Mouse (Mus musculus): Measurements from ENCODE around the gene 4921517D22Rik.
A peak's percentile ranks its signal among the peaks of the same experiment; 100 is the strongest.
"Not testable (repeated sequence)": the region's sequence is repeated elsewhere in the genome, so short reads cannot be mapped to it uniquely, and the experiment has no call there.

Gene 4921517D22Rik

DNA sequence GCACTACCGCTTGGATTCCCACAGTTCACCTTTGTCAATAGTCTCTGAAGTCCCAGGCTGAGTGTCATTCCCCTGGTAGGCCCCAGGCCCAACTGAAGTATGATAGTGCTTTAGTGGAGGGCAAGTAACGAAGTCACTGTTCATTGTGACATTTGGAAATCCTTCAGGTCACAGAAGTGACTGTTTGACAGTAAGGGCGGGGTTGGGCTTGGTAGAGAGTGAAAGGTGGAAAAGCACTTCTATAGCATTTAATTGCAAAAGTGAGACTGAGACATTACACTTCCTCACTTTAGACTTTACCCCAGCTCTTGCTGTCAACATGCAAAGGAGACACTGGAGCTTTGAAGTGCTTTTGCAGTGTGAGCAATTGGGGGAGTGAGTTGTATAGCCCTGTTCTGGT, at the start of gene 4921517D22Rik:
TSS of gene 4921517D22Rik (minus strand) at position 101 of the 400 bp plus-strand sequence.
- no peak for DNase-seq (ENCODE audit: low read depth, low spot score)

DNA sequence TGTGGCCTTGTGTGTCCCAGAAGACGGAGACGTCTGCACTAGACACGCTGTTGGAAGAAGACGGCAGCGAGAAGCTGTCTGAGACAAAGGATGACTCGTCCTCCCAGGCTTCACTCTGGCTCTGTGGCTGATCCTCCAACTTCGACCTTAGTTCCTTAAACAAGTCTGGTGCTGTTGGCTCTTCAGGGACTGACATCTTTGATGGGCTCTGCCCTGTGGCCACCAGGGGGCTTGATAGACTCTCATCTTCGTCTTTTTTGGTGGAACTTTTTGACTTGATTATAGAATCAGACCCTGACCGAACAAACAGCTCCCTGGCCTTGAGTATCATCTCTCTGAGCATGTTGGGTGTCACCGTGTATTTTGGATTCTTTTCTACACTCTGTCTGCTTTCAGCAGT, 47.8 kb upstream of the 4921517D22Rik start:
- no peak for DNase-seq (ENCODE audit: low read depth, low spot score)

DNA sequence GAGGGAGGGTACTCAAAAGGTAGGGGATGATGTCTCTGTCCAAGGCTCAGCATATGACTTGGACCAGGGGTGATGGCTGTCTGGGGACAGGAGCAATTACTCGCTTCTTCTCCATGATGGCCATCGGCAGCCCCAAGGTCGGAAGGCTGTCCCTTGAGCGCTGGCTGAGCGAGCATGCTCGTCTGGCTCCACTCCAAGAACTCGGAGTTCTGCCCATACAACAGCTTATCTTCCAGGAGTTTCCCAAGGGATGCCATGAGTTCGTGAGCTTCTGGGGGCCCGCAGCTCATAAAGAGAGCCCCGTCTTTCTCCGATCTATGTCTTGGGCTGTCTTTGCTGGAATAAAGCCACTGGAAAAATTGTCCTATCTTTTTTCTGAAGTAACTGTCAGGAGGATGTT, 47.2 kb upstream of the 4921517D22Rik start:
- no peak for DNase-seq (ENCODE audit: low read depth, low spot score)

DNA sequence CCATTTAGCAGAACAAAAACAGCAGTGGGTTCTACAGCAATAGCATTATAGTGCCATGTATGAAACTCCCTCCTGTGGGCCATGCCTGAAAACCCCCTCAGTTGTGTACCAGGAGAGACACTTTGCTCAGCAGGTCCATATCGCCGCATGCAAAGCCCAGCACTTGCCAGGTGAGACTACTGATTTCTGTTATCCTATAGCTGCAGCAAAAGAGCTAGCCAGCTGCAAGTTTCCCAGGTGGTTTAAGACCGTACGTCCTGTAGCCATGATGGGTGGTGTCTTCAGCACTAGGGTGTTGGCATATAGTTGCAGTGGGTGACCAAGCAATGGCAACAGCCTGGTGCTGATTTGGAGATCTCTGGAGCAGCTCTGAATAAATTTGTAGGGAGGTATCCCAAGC, 45.5 kb upstream of the 4921517D22Rik start:
- no peak for DNase-seq (ENCODE audit: low read depth, low spot score)

DNA sequence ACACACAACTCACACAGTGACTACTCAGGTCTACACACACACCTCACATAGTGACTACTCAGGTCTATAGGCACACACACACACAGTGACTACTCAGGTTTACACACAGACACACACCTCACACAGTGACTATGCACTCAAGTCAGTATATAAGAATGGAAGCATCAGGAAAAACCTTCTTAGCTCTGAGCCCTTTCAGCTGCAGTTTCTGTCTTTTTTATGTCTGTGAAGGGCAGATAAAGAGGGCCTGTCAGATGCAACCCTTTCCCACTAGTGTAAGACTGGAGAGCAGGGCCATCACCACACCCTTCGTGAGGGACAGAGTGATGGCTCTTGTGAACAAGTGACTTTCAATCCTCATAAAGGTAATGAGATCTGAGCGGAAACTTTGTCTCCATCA, 44.5 kb upstream of the 4921517D22Rik start:
- no peak for DNase-seq (ENCODE audit: low read depth, low spot score)

DNA sequence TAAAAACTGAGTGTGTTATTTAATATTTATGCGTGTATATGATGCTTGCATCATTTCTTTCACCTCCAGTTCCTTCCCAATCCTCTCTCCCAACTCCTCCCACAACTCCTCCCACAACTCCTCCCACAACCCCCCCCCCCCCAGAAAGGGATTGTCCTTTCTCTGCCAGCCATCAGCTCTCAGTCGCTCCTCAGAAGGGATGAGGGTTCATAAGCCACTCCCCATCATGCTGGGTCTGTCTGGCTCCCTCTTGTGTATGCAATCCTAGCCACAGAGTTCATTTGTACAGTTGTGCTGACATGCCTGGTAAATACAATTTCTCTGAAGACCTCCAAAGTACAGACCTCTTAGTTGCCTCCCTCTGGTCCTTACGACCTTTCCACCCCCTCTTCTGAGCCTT, 41.3 kb upstream of the 4921517D22Rik start:
- peak; percentile 20 for DNase-seq (ENCODE audit: low read depth, low spot score)

DNA sequence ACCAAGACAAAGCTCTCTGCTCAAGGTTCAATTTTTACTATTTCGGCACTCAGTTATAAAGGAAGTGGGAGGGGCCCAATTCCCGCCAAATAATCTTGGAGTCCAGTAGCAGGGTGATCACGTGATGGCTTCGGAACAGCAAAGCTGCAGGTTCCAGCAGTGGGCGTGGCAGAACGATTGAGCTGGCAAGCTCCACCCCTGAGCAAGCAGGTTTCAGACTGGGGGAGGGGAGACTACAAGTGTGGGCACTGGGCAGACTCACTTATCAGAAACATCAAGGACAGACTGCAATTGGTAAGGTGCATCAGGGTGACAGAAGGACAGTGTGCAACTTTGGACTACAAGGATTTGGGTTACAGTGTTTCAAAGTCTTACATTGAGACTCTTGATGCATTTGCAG, 40.4 kb upstream of the 4921517D22Rik start:
- not testable (repeated sequence) for DNase-seq (ENCODE audit: low read depth, low spot score)

DNA sequence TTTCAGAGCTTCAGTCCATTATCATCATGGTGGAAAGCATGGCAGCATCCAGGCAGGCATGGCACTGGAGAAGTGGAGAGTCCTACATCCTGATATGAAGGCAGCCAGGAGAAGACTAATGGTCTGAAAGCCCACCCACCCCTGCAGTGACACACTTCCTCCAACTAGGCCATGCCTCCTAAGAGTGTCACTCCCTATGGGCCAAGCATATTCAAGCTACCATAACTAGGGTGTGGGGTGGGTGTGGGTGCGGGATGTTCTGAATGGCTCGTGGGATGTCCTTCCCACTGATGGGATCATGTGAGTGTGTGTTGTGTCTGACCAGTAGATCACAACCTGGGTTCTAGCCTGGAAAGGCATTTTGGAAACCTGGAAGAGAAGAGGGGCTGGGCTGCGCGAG, 40.0 kb upstream of the 4921517D22Rik start:
- DNase-seq (ENCODE audit: low read depth, low spot score), result no peak

DNA sequence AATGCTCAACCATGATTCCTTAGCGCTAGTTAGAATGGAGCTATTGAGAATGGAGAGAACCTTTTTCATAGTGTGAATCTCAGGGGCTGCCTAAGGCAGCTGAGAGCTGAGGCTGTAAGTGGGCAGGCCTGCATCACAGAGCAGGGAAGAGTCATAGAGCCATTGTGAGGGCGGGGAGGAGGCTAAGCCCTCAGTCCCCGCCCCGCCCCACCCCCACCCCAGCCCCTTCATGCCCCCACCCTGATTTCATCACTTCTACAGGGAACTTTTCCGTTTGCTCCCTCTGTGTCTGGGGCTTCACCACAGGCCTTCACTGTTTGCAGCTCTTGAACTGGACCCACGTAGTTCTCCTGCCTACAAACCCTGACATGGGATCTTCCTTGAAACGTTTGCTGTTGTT, 37.7 kb upstream of the 4921517D22Rik start, which contains the start of gene Spata31d1d:
TSS of gene Spata31d1d (minus strand) at position 101 of the 400 bp plus-strand sequence.
- DNase-seq (ENCODE audit: low read depth, low spot score), result no peak

DNA sequence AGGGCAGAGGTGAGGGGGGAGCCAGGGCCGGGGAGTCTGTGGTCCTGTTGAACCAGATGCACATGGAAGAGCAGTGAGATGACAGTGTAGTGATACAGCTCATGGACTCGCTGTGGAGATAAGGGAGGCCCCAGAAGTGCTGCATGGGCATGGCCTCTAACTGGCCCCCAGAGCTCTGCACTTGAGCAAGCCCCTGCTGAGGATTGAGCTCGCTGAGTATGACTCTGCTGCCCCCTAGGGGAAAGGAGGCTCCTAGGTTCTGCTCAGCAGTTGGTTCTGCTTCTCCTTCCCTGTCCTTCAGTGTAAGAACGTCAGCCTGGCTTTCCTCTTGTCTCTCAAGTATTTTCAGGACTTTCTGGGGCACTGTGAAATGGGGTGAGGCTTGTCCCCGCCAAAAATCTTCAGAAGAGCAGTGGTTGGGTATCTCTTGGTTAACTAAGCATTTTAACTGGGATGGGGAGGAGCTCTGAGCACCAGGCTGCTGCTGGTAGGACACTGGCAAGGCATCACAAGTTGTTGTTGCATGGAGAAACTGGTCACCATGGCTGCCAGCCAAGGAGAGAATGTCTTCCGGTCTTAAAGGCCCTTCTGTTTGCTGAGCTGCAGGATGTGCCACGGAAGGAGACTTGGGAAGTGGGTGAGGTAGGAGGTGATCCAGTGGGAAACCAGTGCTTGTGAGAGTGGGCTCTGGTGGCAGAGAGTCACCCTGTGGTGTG, 34.6 kb upstream of the 4921517D22Rik start:
- peak; percentile 42 for DNase-seq (ENCODE audit: low read depth, low spot score)

DNA sequence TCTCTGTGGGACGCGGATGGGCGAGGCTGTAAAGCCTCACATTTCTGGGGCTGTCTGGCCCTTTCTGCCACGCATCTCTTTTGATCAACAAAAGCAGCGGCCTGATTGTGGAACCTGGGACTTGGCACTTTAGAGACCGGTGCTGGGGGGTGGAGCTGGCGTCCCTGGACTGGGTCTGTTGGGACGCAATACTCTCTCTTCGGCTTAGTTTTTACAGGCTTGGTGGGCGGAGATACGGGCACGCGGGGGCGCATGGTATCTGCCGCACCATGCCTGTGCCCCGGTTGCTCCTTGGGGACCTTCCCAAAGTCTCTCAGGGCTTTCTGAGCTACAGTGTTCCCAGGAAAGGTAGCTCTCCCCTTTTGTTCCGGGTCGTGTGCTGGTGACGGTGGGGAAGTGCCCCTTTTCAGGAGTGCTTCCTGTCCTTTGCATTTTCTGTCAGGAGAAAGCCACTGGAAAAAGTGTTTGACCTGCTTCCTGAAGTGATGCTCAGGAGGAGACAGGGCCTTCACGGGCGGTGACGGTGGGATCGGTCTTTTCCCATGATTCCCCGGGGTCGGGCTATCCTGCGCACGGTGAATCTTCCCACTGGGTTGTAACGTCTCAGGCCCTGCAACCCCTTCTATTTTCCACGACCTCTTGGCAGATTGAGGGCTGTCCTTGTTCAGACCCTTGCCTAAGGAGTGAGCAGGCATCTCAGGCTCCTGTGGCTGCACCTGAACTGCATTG, 32.4 kb upstream of the 4921517D22Rik start:
- no peak for DNase-seq (ENCODE audit: low read depth, low spot score)

DNA sequence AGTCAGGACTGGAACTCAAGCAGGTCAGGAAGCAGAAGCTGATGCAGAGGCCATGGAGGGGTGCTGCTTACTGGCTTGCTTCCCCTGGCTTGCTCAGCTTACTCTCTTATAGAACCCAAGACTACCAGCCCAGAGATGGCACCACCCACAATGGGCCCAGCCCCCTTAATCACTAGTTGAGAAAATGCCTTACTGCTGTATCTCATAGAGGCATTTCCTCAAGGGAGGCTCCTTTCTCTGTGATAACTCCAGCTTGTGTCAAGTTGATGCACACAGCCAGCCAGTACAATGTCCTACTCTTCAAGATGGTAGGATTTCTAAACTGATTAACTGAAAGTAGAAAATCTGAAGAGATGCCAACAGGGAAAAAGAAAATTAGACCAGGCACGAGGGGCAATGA, 28.2 kb upstream of the 4921517D22Rik start:
- not testable (repeated sequence) for DNase-seq (ENCODE audit: low read depth, low spot score)

DNA sequence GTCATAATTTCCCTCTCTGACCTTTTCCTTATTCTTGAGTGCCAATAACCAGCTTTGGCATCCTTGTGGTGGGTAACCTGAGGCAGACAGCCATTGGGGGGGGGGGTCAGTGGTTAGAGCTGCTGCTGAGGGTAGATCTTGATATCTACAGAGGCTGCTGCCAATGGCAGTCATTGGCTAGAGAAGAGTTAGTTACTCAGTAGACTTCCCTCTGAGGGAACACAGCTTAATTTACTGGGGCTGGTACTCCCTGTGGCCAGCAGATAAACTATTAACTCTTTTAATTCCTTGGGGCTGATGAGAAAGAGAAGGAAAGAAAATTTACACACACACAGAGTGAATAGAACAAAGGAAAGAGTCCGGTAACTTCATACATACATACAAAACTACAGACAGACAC, 25.6 kb upstream of the 4921517D22Rik start:
- no peak for DNase-seq (ENCODE audit: low read depth, low spot score)

DNA sequence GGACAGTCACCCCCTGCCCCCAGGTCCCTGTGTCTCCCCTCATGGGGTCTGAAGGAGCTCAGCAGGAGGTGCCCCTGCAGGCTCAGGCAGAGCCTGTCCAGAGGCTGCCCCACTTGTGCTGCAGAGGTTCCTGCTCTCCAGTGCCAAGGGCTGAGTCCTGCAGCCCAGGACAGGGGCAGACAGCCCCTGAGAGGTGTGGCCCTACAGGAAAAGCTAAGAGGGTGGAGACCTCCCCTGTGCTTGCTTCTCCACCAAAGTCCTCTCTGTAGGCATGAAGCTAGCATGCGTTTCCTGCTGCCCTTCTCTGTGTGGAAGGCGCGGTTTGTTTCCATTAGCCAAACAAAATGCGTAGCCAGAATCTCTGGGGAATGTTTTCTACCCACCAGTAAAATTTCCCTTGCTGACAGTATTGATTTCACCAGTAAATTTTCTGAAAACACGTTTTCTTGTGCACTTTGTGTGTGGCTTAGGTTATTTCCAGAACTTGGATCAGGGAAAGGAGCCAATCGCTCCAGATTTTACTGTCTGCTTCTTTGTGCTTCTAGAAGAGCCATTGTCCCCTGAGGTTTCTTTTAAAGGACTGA, 25.0 kb upstream of the 4921517D22Rik start:
- not testable (repeated sequence) for DNase-seq (ENCODE audit: low read depth, low spot score)

DNA sequence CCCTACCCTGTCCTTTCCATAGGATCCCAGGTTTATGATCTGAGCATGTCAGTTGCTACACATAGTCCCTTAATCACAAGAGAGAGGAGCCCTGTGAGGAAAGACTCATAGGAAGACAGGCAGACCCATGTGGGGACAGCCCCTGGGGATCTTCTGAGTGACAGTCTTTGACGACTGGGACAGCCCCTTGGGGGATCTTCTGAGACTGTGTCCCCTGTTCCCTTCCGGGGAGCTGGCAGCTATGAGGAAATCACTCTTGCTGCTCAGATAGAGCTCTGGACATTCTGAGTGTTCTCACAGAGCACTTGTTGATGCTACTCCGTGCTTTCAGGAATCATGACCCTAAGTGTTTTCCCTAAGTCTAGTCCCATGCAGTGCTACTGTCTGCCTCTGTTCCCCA, 19.8 kb upstream of the 4921517D22Rik start:
- DNase-seq (ENCODE audit: low read depth, low spot score), result no peak

DNA sequence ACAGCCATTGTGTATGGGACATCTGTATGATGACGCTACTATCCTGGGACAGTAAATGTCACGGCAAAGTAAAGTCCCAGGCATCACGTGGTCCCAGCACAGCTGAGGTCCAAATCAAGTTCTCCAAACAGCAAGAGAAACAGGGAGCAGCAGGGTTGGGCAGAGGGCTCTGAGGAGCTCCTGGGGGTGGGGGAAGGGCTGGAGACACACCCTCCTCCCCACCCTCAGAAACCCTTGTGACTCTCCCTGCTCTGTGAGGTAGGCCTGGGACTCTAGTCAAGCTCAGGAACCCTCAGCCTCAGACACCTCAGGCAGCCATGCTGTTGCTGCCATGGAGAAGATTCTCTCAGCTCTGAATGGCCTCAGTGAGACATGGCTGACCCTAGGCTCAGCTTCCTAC, 18.1 kb upstream of the 4921517D22Rik start, which contains the start of gene Spata31d1b:
TSS of gene Spata31d1b (plus strand) at position 301 of the 400 bp plus-strand sequence.
- not testable (repeated sequence) for DNase-seq (ENCODE audit: low read depth, low spot score)

DNA sequence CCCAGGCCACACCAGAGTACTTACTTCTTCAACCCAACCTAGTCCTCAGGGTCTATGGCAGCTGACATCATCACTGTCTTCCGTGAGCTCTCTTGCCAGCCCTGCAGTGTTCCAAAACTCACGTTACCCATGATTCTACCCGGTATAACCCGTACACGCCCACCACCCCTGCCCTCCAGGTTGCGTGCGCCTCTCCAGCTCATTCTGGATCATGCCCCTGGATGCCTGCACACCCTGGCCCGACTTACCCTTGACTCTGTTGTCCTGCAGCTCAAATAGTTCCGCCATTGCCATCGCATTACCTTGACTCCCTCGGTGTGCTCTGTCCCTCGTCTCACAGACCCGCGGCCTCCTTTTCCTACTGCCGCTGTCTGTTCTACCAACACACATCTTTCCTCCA, 16.3 kb upstream of the 4921517D22Rik start, which contains the start of gene Spata31d1a:
TSS of gene Spata31d1a (minus strand) at position 101 of the 400 bp plus-strand sequence.
- DNase-seq (ENCODE audit: low read depth, low spot score), result no peak

DNA sequence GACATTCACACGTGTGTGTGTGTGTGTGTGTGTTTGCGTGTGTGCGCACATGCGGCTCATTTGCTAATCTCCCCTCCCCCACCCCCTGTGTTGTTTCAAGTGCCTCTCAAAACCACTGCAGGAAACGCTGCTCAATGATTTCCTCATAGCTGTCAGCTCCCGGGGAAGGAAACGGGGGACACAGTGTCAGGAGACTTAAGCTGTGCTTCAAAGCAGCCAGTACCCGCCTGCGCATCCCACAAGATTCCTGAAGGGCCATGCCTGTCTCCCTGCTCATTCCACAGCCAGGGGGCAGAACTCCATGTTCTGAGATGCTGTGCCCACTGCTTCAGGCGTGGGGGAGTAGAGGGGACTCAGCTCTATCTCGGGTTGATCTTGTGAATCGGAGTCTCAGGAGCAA, 10.7 kb upstream of the 4921517D22Rik start:
- no peak for DNase-seq (ENCODE audit: low read depth, low spot score)

DNA sequence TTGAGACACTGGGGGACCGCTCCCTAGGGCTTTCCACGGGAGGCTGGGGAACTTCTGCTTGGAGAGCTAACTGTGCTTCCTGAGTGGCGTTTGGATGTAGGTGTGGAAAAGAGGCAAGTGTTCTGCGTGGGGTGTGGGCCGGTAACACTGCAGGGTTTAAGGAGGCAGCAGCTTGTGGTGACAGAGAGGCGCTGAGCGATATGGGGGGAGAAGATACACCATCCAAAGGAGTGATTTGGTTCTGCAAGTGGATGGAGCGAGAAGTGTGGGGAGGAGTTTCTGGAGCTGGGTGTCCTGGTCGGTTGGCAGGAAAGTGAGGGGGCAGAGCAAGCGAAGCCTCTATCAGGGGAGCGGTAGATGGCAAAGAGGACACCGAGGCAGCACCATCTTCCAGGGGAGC, 9.6 kb upstream of the 4921517D22Rik start:
- no peak for DNase-seq (ENCODE audit: low read depth, low spot score)

DNA sequence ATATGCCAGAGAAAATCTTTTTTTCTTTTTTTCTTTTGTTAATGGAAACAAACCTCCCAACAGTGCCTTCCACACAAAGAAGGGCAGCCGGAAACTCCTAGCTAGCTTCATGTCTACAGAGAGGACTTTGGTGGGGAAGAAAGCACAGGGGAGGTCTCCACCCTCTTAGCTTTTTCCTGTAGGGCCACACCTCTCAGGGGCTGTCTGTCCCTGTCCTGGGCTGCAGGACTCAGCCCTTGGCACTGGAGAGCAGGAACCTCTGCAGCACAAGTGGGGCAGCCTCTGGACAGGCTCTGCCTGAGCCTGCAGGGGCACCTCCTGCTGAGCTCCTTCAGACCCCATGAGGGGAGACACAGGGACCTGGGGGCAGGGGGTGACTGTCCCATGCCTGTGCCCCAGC, 6.2 kb upstream of the 4921517D22Rik start:
- not testable (repeated sequence) for DNase-seq (ENCODE audit: low read depth, low spot score)

DNA sequence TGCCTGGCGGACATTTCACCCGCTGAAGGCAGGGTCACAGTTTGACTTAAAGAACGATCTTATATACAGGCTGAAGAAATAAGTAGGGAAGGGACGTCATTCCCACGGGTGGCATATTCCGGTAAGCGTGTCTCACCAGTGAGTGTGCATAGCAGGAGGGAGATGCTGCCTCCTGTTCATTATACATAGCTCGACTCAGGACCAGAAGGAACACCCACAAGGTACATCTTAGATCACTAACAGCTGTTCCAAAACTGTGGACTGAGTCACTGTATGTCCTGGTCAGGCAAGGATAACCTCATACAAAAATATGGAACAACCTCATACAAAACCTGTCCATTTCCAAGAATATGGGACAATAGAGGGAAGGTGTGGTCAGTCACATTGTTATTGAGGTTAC, 5.2 kb upstream of the 4921517D22Rik start:
- DNase-seq (ENCODE audit: low read depth, low spot score), result no peak

DNA sequence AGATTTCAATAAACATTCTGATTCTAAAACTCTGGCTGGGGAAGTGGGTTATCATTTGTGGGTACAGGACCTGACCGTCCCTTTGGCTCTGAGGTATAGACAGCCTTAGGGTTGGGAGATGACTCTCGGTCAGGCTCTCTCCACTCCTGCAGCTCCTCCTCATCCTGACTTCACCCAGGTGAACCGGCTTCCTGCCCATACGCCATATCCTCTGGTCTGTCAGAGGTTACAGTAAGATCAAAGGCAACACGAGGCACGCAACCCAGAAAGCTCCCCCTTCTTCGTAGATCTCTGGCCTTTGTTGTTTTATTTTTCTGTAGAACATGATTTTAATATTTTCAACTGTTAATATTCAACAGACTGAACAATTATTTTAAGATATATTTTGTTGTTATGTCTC, 1.9 kb upstream of the 4921517D22Rik start:
- no peak for DNase-seq (ENCODE audit: low read depth, low spot score)
